Mouse (Mus musculus) small intestine, adult 2 months (tissue): ENCODE measurements at regions not wholly inside any gene's neighbourhood (a gene's known extent, or its start where the extent isn't known, plus 50 kb on each side); places are given as distances from the start of the nearest gene placed in this dataset.

Experiments used
- CTCF ChIP-seq: fragments of 200-500 bp; IDR thresholded peaks from 2 replicates; pipeline ENCODE4 v1.5.1; 2012; ENCODE audit warnings: low read depth, mild to moderate bottlenecking, control low read depth, inconsistent platforms, low read length, moderate library complexity, mixed read lengths; ENCODE audit not compliant: insufficient replicate concordance, insufficient read length; ENCODE audit errors: extremely low read depth
- POLR2A ChIP-seq: fragments of 200-500 bp; IDR thresholded peaks from 2 replicates; pipeline ENCODE4 v1.6.1; 2012; ENCODE audit warnings: low read depth, mild to moderate bottlenecking, control low read depth, inconsistent platforms, low read length, moderate library complexity

DNA sequence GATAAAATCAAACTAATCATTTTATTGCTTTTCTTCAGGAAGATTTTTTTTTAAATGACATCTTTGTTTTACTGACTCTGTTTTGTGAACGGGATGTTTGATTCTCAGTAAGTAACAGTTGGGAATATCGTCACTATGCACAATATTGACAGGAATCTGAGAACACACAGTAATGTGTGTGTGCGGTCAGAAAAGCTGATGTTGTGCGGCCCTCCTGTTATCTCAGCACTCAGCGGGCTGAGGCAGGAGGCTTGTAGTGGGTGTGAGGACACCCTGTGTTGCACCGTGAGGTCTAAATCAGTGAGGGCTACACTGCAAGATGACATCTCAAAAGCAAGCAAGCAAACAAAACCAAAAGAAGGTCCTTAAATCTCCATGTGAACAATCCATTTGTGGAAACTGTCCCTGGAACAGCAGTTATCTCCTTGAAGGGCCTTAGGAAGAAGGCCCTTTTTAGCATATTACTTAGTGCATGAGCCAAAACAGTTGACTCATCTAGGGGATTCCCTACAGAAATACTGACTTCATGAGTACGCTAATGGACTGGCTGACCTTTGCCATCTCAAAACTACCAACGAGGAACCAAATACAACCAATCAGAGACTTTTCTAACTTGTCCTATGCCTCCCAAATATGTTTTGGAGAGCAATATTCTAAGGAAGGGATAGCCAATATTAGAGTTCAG, 181.2 kb upstream of the Marcks start:
- TF ChIP-seq CTCF = no peak
- no peak for TF ChIP-seq POLR2A
